Mouse (Mus musculus) C2C12 (cell line): ENCODE data around the gene Spred2.

Source experiments
- CEBPB ChIP-seq: IDR thresholded peaks from one replicate; pipeline ENCODE4 v1.6.1; 2011; ENCODE audit warnings: low read depth, mild to moderate bottlenecking, control low read depth, moderate library complexity
- CTCF ChIP-seq: IDR thresholded peaks from one replicate; pipeline ENCODE4 v1.5.1; 2011; ENCODE audit not compliant: control insufficient read depth, insufficient read depth, insufficient read length
- MAX ChIP-seq: IDR thresholded peaks from one replicate; pipeline ENCODE4 v1.6.1; 2011; ENCODE audit warnings: mild to moderate bottlenecking, control low read depth
- USF1 ChIP-seq: IDR thresholded peaks from one replicate; pipeline ENCODE4 v1.6.1; 2011; ENCODE audit warnings: low read depth, mild to moderate bottlenecking, control low read depth, moderate library complexity

DNA sequence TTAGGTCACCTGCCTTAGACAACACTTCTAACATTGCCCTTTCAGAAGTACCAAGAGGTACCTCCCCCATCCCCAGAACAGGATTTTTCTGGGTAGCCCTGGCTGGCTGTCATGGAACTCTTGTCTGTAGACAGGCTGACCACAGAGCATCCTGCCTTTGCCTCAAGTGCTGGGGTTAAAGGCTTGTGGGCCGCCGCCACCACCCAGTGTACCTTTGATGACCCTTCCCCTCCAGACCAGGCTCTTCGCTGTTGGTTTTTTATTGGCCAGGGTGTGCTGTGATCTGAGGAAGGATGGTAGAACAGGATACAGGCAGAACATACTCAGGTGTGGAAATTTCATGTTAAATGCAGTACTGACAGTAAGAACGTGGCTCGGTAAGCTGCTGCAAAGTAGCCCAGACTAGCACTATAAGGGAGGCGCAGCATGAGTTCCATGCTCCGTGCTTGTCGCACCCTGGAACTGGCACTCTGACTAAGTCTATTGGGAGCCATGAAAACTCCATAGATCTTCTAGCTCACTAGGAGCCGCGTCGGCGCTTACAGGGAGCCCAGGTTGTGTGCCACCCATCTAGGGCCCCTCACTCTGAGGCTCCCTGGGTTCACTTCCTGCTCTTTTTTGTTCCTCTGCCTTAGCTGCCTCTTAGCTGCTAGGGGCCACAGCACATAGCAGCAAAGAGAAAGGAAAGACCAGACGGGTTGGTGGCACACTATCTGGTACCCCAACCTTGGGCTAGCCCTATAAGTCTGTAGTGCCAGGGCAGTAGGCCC lies 65.2 kb downstream of the Spred2 start:
- TF ChIP-seq USF1: no peak
- no peak for TF ChIP-seq CTCF
- no peak for TF ChIP-seq CEBPB
- no peak for TF ChIP-seq MAX
